Mouse (Mus musculus): ENCODE measurements around the gene Ggact. TPM values are rescaled to one million over a fixed set of nuclear protein-coding genes. Genes with fewer than 3 reads are reported as not detected.

Gene Ggact
- total and polyA plus RNA-seq, 2 experiments from 2014 or later, result 24.0 to 24.2 TPM

DNA sequence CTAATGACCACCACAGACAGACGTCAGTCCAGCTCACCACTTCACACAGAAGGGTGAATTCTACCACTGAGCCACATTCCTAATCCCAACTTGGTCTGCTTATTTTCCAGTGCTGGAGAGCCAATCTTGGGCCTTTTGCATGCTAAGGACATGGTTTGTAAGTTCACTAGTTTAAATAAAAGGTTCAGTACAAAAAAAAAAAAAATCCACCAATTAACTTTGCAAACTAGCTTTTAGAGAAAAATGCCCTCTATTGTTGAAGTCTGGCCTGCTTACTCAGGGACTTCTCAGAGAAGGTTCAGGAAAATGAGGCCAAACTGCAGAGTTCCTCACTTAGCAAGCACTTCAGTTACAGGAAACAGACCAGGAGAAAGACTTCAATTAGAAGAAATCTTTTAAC, 1.4 kb downstream of the Ggact start:
- H3K4me2 ChIP-seq (ENCODE audit: low read depth, low read length, poor library complexity, severe bottlenecking), result peak overlapping the region; percentile 96
- WGBS, result 63% methylated on average over 1 of the region's 1 CpGs
- ATAC-seq (ENCODE audit: low FRiP score) (no peak), DNase-seq (ENCODE audit: low spot score) (no peak)
- peak overlapping the region; percentile 70 for H3K4me3 ChIP-seq (ENCODE audit: low read depth, low read length)
- no peak overlapping the region for H3K9ac ChIP-seq (replicated peaks; ENCODE audit: low read length, poor library complexity, severe bottlenecking)
- no peak for TF ChIP-seq CTCF (IDR thresholded peaks at IDR 0.05)
- no peaks in the 10 kb centered on the region for H3K4me1 ChIP-seq (ENCODE audit: insufficient read depth, low read length)
- no peaks in the 10 kb centered on the region for H3K36me3 ChIP-seq (ENCODE audit: insufficient read depth, low read length)
- no peaks in the 10 kb centered on the region for H3K27me3 ChIP-seq (ENCODE audit: insufficient read depth, low read length)
- H3K9me3 ChIP-seq (ENCODE audit: low read length), result no peaks in the 10 kb centered on the region
- H3K27ac ChIP-seq (ENCODE audit: low read depth, low read length), result no peak overlapping the region

DNA sequence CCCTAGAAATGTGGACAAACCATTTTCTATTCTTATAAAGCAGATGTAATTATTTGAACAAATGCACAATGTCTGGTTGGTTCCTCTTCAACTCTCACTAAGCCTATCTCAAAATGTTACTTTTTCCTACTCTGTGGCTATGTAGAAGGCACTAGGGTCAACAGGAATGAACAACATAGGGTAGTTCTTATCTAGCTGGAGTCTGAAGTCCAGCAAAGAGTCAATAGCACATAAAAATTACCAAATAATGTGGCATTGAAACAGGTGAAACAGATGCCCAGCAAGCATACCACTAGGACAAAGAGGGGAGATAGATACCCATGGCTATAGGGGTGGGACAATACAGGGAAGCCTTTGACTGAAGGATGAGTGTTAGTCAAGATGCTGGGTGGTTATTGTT, 2.3 kb downstream of the Ggact start:
- Histone ChIP-seq H3K36me3 (ENCODE audit: insufficient read depth, low read length) (no peaks in the 10 kb centered on the region), H3K27me3 (ENCODE audit: insufficient read depth, low read length) (no peaks in the 10 kb centered on the region), H3K4me1 (ENCODE audit: insufficient read depth, low read length) (no peaks in the 10 kb centered on the region), H3K4me2 (ENCODE audit: low read depth, low read length, poor library complexity, severe bottlenecking) (no peak overlapping the region), H3K4me3 (ENCODE audit: low read depth, low read length) (no peak overlapping the region), H3K9me3 (ENCODE audit: low read length) (no peaks in the 10 kb centered on the region), H3K27ac (ENCODE audit: low read depth, low read length) (no peak overlapping the region), H3K9ac (replicated peaks; ENCODE audit: low read length, poor library complexity, severe bottlenecking) (no peak overlapping the region)
- DNase-seq (ENCODE audit: low spot score) (no peak), ATAC-seq (ENCODE audit: low FRiP score) (no peak)
- no peak for TF ChIP-seq CTCF (IDR thresholded peaks at IDR 0.05)

DNA sequence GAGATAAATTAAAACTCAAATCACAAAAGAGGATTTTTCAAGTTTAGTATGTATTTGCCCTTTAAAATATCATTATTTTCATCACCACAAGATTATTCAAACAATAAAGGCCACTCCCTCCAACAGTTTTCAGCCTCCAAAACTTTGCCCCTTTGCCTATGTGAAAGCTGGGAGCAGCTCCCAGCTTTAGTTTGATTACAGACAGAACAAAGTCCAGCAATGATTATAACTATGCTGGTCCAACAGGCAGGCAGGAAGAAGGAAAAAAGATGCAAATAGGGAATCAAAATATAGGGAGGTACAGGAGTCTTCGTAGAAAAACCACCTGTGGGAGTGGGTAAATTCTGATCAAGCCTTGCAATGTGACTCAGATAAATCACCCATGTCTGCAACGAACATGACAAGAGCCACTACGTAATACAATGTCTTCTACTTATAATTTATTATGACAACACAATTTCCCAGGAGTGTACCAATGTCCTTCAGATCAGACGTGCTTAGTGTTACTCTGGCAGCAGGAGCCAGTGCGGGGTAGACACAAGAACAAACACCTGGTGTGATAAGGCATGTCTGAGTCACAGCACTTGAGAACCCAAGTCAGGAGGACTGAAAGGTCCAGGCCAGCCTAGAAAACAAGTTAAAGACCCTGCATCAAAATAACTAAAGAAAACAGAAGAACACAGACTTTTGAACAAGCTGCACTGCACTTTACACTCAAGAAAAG, 4.0 kb downstream of the Ggact start:
- H3K27ac ChIP-seq (ENCODE audit: low read depth, low read length), result no peak overlapping the region
- H3K36me3 ChIP-seq (ENCODE audit: insufficient read depth, low read length), result no peaks in the 10 kb centered on the region
- 82% methylated on average over 5 of the region's 5 CpGs for WGBS
- no peak for ATAC-seq (ENCODE audit: low FRiP score)
- no peak overlapping the region for H3K4me2 ChIP-seq (ENCODE audit: low read depth, low read length, poor library complexity, severe bottlenecking)
- no peak overlapping the region for H3K9ac ChIP-seq (replicated peaks; ENCODE audit: low read length, poor library complexity, severe bottlenecking)
- no peaks in the 10 kb centered on the region for H3K27me3 ChIP-seq (ENCODE audit: insufficient read depth, low read length)
- no peak for TF ChIP-seq CTCF (IDR thresholded peaks at IDR 0.05)
- H3K4me1 ChIP-seq (ENCODE audit: insufficient read depth, low read length), result no peaks in the 10 kb centered on the region
- no peaks in the 10 kb centered on the region for H3K9me3 ChIP-seq (ENCODE audit: low read length)
- H3K4me3 ChIP-seq (ENCODE audit: low read depth, low read length), result no peak overlapping the region
- no peak for DNase-seq (ENCODE audit: low spot score)

DNA sequence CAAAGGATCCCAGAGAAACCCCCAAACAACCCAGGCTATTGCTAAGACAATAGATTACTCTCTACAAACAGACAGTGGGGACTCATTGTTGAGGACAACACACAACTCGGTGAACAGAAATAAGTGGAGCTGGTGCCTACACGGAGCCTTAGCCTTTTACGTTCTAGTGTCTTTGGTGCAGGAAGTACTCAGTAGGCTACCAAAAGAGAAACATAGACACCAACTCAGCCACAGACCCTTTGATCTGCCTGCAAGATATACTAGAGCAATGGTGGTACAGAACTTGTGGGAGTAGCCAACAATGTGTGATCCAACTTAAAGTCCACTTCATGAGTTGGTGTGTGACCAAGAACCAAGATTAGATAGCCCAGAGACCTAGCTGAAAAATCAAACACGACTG, 5.5 kb downstream of the Ggact start:
- Histone ChIP-seq H3K4me1 (ENCODE audit: insufficient read depth, low read length) (no peaks in the 10 kb centered on the region), H3K36me3 (ENCODE audit: insufficient read depth, low read length) (no peaks in the 10 kb centered on the region), H3K27me3 (ENCODE audit: insufficient read depth, low read length) (no peaks in the 10 kb centered on the region), H3K4me2 (ENCODE audit: low read depth, low read length, poor library complexity, severe bottlenecking) (no peak overlapping the region), H3K9ac (replicated peaks; ENCODE audit: low read length, poor library complexity, severe bottlenecking) (no peak overlapping the region), H3K27ac (ENCODE audit: low read depth, low read length) (no peak overlapping the region), H3K9me3 (ENCODE audit: low read length) (no peaks in the 10 kb centered on the region), H3K4me3 (ENCODE audit: low read depth, low read length) (no peak overlapping the region)
- 97% methylated on average over 4 of the region's 4 CpGs for WGBS
- ATAC-seq (ENCODE audit: low FRiP score) (no peak), DNase-seq (ENCODE audit: low spot score) (no peak)
- no peak for TF ChIP-seq CTCF (IDR thresholded peaks at IDR 0.05)

DNA sequence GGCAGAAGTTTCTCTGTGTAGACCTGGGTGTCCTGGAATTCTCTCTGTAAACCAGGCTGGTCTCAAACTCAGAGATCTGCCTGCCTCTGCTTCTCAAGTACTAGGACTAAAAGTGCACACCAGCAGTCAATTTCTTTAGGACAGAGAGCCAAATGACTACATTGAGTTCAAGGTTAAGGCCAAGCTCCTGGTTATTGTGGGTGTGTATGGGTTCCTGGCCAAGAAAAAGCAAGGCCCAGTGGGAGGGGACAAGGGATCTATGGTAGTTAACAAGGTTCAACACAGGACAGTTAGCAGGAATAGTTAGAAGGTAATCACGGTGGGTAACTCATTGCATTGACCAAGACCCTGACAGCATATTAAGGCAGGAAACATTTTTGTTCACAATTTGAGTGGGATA, 8.6 kb downstream of the Ggact start:
- WGBS, result 100% methylated on average over 1 of the region's 1 CpGs
- H3K27ac ChIP-seq (ENCODE audit: low read depth, low read length), result no peak overlapping the region
- DNase-seq (ENCODE audit: low spot score), result no peak
- H3K4me2 ChIP-seq (ENCODE audit: low read depth, low read length, poor library complexity, severe bottlenecking), result no peak overlapping the region
- no peaks in the 10 kb centered on the region for H3K9me3 ChIP-seq (ENCODE audit: low read length)
- ATAC-seq (ENCODE audit: low FRiP score), result no peak
- no peaks in the 10 kb centered on the region for H3K27me3 ChIP-seq (ENCODE audit: insufficient read depth, low read length)
- no peak overlapping the region for H3K4me3 ChIP-seq (ENCODE audit: low read depth, low read length)
- H3K9ac ChIP-seq (replicated peaks; ENCODE audit: low read length, poor library complexity, severe bottlenecking), result no peak overlapping the region
- TF ChIP-seq CTCF (IDR thresholded peaks at IDR 0.05), result no peak
- H3K36me3 ChIP-seq (ENCODE audit: insufficient read depth, low read length), result no peaks in the 10 kb centered on the region
- H3K4me1 ChIP-seq (ENCODE audit: insufficient read depth, low read length), result 0 out of 2 replicates have a peak, but pooled peaks cover 2% of the 10 kb centered on the region

DNA sequence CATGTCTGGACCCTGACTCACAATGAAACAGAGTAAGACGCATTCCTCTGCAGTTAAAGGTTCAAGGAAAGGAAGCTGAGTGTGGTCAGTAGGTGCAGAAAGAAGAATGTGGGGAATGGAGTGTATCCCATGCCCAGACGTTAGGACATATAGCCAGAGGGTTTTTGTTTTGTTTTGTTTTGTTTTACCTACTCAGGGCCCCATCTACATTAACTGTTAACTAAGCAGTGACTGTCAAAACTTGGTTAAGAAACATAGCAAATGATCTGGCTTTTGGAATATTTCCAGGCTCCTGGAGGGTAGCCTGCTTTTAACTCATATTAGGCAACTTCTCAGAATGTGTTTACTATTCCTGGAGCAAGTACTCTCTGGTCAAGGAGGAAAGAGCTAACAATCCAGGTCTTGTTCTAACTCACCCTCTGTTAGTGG, 9.6 kb downstream of the Ggact start:
- Histone ChIP-seq H3K36me3 (ENCODE audit: insufficient read depth, low read length) (no peaks in the 10 kb centered on the region), H3K4me3 (ENCODE audit: low read depth, low read length) (no peak overlapping the region), H3K4me2 (ENCODE audit: low read depth, low read length, poor library complexity, severe bottlenecking) (no peak overlapping the region), H3K9ac (replicated peaks; ENCODE audit: low read length, poor library complexity, severe bottlenecking) (no peak overlapping the region), H3K4me1 (ENCODE audit: insufficient read depth, low read length) (0 out of 2 replicates have a peak, but pooled peaks cover 2% of the 10 kb centered on the region), H3K27me3 (ENCODE audit: insufficient read depth, low read length) (no peaks in the 10 kb centered on the region), H3K27ac (ENCODE audit: low read depth, low read length) (no peak overlapping the region), H3K9me3 (ENCODE audit: low read length) (no peaks in the 10 kb centered on the region)
- WGBS, result 67% methylated on average over 2 of the region's 2 CpGs
- DNase-seq (ENCODE audit: low spot score), result no peak
- no peak for TF ChIP-seq CTCF (IDR thresholded peaks at IDR 0.05)
- no peak for ATAC-seq (ENCODE audit: low FRiP score)

Data from midbrain, postnatal 0 days (tissue).